ENCODE assay signal across 12 mouse cellular contexts in genomic region chr6:103430933-103431594, GRCm38 (mm10).
DNase-seq lines count a peak whose midpoint lies in the region; ATAC-seq lines count a peak whose summit lies in the region.
"Had no signal": no experiment of that assay in that cellular context is flagged by ENCODE, and none has a peak within 500 bp of the region (broad histone marks: within the 10 kb centered on the region; RNA-seq: fewer than 3 reads in every experiment).

No protein-coding gene starts in this region.

- no peaks in the 10 kb centered on the region for H3K4me1 ChIP-seq in hindbrain, embryonic 12.5 days
- no peaks in the 10 kb centered on the region for H3K4me1 ChIP-seq in hindbrain, embryonic 10.5 days (replicated peaks)
- peaks cover 4% of the 10 kb centered on the region; the same call in 1 of the 2 replicates for H3K4me1 ChIP-seq in midbrain, embryonic 16.5 days (ENCODE audit: control insufficient read depth, insufficient read depth, low read length)
- H3K4me1 ChIP-seq: liver, embryonic 13.5 days; stomach, embryonic 15.5 days had no signal

- no peak overlapping the region for H3K4me2 ChIP-seq in hindbrain, embryonic 12.5 days (replicated peaks)
- H3K4me2 ChIP-seq in midbrain, embryonic 16.5 days (ENCODE audit: low read length), result no peak overlapping the region
- H3K4me2 ChIP-seq: liver, embryonic 13.5 days; stomach, embryonic 15.5 days had no signal

- DNase-seq in hindbrain, embryonic 10.5 days (ENCODE audit: low spot score), result no peak
- DNase-seq in fat pad, adult 2 months (ENCODE audit: extremely low read depth, low read depth, low spot score), result peak; percentile 2
- peak; percentile 21 to 54 for DNase-seq in layer of hippocampus, adult 18-20 months (ENCODE audit: low spot score in 2 of 2)
- DNase-seq in urinary bladder, postnatal 36 days (ENCODE audit: low spot score in 2 of 2), result no peak
- DNase-seq in urinary bladder, adult 2 months (ENCODE audit: low spot score), result no peak
- no peak for DNase-seq in thymus, postnatal 25 days
- DNase-seq: gastrocnemius, postnatal 25 days; liver, embryonic 13.5 days had no signal

- H3K27me3 ChIP-seq in hindbrain, embryonic 12.5 days, result no peaks in the 10 kb centered on the region
- no peaks in the 10 kb centered on the region for H3K27me3 ChIP-seq in hindbrain, embryonic 10.5 days (ENCODE audit: insufficient read depth, poor library complexity, severe bottlenecking)
- no peaks in the 10 kb centered on the region for H3K27me3 ChIP-seq in midbrain, embryonic 16.5 days (ENCODE audit: control insufficient read depth, insufficient read depth, low read depth, low read length)
- H3K27me3 ChIP-seq: liver, embryonic 13.5 days; megakaryocyte, embryonic 14.5 days; stomach, embryonic 15.5 days had no signal

- no peak overlapping the region for H3K4me3 ChIP-seq in hindbrain, embryonic 12.5 days
- no peak overlapping the region for H3K4me3 ChIP-seq in hindbrain, embryonic 10.5 days
- no peak overlapping the region for H3K4me3 ChIP-seq in midbrain, embryonic 16.5 days (ENCODE audit: low read depth, low read length)
- H3K4me3 ChIP-seq: liver, embryonic 13.5 days; megakaryocyte, embryonic 14.5 days; stomach, embryonic 15.5 days had no signal

- no peak for ATAC-seq in hindbrain, embryonic 12.5 days (ENCODE audit: low FRiP score)
- ATAC-seq in midbrain, embryonic 16.5 days, result peak; percentile 95

- 71% methylated on average over 5 of the region's 5 CpGs for WGBS in hindbrain, embryonic 12.5 days
- 81% methylated on average over 5 of the region's 5 CpGs for WGBS in hindbrain, embryonic 10.5 days
- WGBS in midbrain, embryonic 16.5 days, result 31% methylated on average over 5 of the region's 5 CpGs

- peak overlapping the region; percentile 57 for H3K27ac ChIP-seq in hindbrain, embryonic 12.5 days
- no peak overlapping the region for H3K27ac ChIP-seq in hindbrain, embryonic 10.5 days
- peak overlapping the region; percentile 73 for H3K27ac ChIP-seq in midbrain, embryonic 16.5 days (ENCODE audit: low read length)
- H3K27ac ChIP-seq: liver, embryonic 13.5 days; stomach, embryonic 15.5 days had no signal

- H3K36me3 ChIP-seq in hindbrain, embryonic 12.5 days, result no peaks in the 10 kb centered on the region
- no peaks in the 10 kb centered on the region for H3K36me3 ChIP-seq in hindbrain, embryonic 10.5 days
- H3K36me3 ChIP-seq in midbrain, embryonic 16.5 days (ENCODE audit: control insufficient read depth, insufficient read depth, low read length), result no peaks in the 10 kb centered on the region
- H3K36me3 ChIP-seq: liver, embryonic 13.5 days; stomach, embryonic 15.5 days had no signal

- no peaks in the 10 kb centered on the region for H3K9me3 ChIP-seq in hindbrain, embryonic 12.5 days (replicated peaks)
- H3K9me3 ChIP-seq in hindbrain, embryonic 10.5 days, result no peaks in the 10 kb centered on the region
- H3K9me3 ChIP-seq in midbrain, embryonic 16.5 days (replicated peaks; ENCODE audit: control insufficient read depth, low read length, poor library complexity, severe bottlenecking), result no peaks in the 10 kb centered on the region
- H3K9me3 ChIP-seq: liver, embryonic 13.5 days; megakaryocyte, embryonic 14.5 days; stomach, embryonic 15.5 days had no signal

- H3K9ac ChIP-seq in hindbrain, embryonic 12.5 days, result no peak overlapping the region
- no peak overlapping the region for H3K9ac ChIP-seq in midbrain, embryonic 16.5 days (ENCODE audit: low read depth, low read length)
- H3K9ac ChIP-seq: liver, embryonic 13.5 days; stomach, embryonic 15.5 days had no signal

Comparison
In these comparisons a context has a peak if more than half of its experiments do, and no peak if none do; other contexts are left out.
1. DNase-seq: peak in fat pad, adult 2 months (single experiment) and layer of hippocampus, adult 18-20 months (2 of 2); none in hindbrain, embryonic 10.5 days (single experiment), urinary bladder, postnatal 36 days (0 of 2), urinary bladder, adult 2 months (single experiment) and thymus, postnatal 25 days (single experiment).